Mouse (Mus musculus): Measurements from ENCODE around the gene Actb.
"Not testable (repeated sequence)": the region's sequence is repeated elsewhere in the genome, so short reads cannot be mapped to it uniquely, and the experiment has no call there.

The Actb gene

GRCm38 (mm10) chr5:142901355-142901802 is 5.2 kb downstream of the Actb start:
- peak; percentile 63 for DNase-seq

- no peak for DNase-seq
Measured at GRCm38 (mm10) chr5:142900651-142901050, 5.9 kb downstream of the Actb start.

GRCm38 (mm10) chr5:142899932-142900533 is 6.5 kb downstream of the Actb start:
- no peak for DNase-seq

GRCm38 (mm10) chr5:142899057-142899601 is 7.4 kb downstream of the Actb start:
- no peak for DNase-seq

- no peak for DNase-seq
Measured at GRCm38 (mm10) chr5:142898316-142898715, 8.2 kb downstream of the Actb start.

GRCm38 (mm10) chr5:142897568-142898248 is 8.8 kb downstream of the Actb start:
- peak; percentile 21 for DNase-seq

GRCm38 (mm10) chr5:142896713-142897112 is 9.8 kb downstream of the Actb start:
- DNase-seq: no peak

GRCm38 (mm10) chr5:142896192-142896591 is 10.4 kb downstream of the Actb start:
- DNase-seq: peak; percentile 30

GRCm38 (mm10) chr5:142894918-142895613 is 11.5 kb downstream of the Actb start, which contains the start of gene Fbxl18:
TSS of gene Fbxl18 (minus strand) at chr5:142895421.
- peak; percentile 96 for DNase-seq

GRCm38 (mm10) chr5:142891396-142891795 is 15.2 kb downstream of the Actb start:
- DNase-seq: no peak

GRCm38 (mm10) chr5:142887533-142887932 is 19.0 kb downstream of the Actb start:
- not testable (repeated sequence) for DNase-seq

- DNase-seq: no peak
Measured at GRCm38 (mm10) chr5:142886761-142887160, 19.8 kb downstream of the Actb start.

- DNase-seq: no peak
Measured at GRCm38 (mm10) chr5:142886181-142886580, 20.4 kb downstream of the Actb start.

- no peak for DNase-seq
Measured at GRCm38 (mm10) chr5:142882471-142882870, 24.1 kb downstream of the Actb start.

GRCm38 (mm10) chr5:142881936-142882335 is 24.6 kb downstream of the Actb start:
- no peak for DNase-seq

GRCm38 (mm10) chr5:142880806-142881516 is 25.6 kb downstream of the Actb start:
- DNase-seq: peak; percentile 53

GRCm38 (mm10) chr5:142880246-142880645 is 26.3 kb downstream of the Actb start:
- DNase-seq: no peak

- DNase-seq: peak; percentile 91
Measured at GRCm38 (mm10) chr5:142879318-142880175, 27.0 kb downstream of the Actb start.

GRCm38 (mm10) chr5:142878570-142878969 is 28.0 kb downstream of the Actb start:
- no peak for DNase-seq

- DNase-seq: peak; percentile 88
Measured at GRCm38 (mm10) chr5:142877337-142878280, 28.9 kb downstream of the Actb start.

- DNase-seq: no peak
Measured at GRCm38 (mm10) chr5:142876896-142877295, 29.7 kb downstream of the Actb start.

Measured in lung, postnatal 36 days (tissue).